Mouse (Mus musculus) ES-Bruce4 (cell line): ENCODE results near the gene Anln.

Experiments used
- CTCF ChIP-seq: IDR thresholded peaks from one replicate; pipeline ENCODE4 v1.8.1; 2011; ENCODE audit warnings: low read depth, low read length
- EP300 ChIP-seq: IDR thresholded peaks from 2 replicates; pipeline ENCODE4 v1.6.1; 2011; ENCODE audit warnings: low read depth, low read length; ENCODE audit not compliant: insufficient read depth
- POLR2A ChIP-seq: IDR thresholded peaks from one replicate; pipeline ENCODE4 v1.8.1; 2011; ENCODE audit warnings: low read length; ENCODE audit not compliant: insufficient read depth

DNA sequence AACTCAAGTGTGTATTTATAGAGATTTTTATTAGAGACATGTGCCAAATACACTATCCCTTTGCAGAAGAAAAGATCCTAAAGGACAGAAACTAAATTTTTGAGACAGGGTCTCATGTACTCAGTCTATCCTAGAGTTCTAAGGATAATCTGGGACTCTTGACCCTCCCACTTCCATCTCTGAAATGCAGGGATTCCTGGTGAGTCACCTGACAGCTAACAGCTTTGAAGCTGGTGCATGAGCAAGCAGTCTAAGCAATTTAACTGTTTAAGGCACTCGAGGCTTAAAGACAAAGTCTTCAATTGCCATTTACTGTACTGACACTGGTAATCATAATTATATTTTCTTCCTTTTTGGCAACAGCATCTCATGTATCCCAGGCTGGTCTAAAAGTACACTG, 33.6 kb upstream of the Anln start:
- TF ChIP-seq CTCF, result no peak
- no peak for TF ChIP-seq POLR2A
- no peak for TF ChIP-seq EP300
